Mouse (Mus musculus): ENCODE measurements at regions not wholly inside any gene's neighbourhood (a gene's known extent, or its start where the extent isn't known, plus 50 kb on each side); places are given as distances from the start of the nearest gene placed in this dataset.

DNA sequence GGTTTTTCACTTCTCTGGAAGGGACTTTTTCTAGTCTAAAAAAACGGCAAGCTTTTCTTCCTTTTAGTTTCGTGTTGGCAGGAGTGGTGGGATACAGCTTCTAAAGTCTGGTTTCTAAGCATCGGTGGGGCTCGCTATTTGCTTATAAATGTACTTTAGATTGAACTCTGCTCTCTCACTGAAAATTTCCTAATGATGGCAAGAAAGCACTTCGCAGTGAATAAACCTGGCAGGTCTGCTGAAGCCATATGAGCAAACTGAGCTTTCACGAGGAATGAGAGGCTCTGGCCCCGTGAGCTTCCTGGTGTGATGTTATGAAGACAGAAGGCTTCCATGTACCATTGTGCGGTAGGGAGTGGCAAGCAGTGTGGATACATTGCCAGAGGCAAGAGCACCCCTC lies 380.0 kb upstream of the Smim15 start:
- H3K9me3 ChIP-seq (replicated peaks; ENCODE audit: insufficient read depth, low read length), result no peaks in the 10 kb centered on the region
- no peak overlapping the region for H3K27ac ChIP-seq (ENCODE audit: control insufficient read depth, low read depth, low read length)
- H3K4me1 ChIP-seq (ENCODE audit: control insufficient read depth in 1 of 2, insufficient read depth in 2 of 2, low read length in 2 of 2), result no peaks in the 10 kb centered on the region
- peaks cover 5 to 9% of the 10 kb centered on the region in 2 experiments for H3K27me3 ChIP-seq (ENCODE audit: control insufficient read depth in 1 of 2, insufficient read depth in 2 of 2, low read length in 2 of 2)
- H3K9ac ChIP-seq (ENCODE audit: control insufficient read depth, low read depth, low read length, poor library complexity, severe bottlenecking), result no peak overlapping the region
- no peak for DNase-seq (ENCODE audit: low read depth, low spot score)
- H3K4me3 ChIP-seq (ENCODE audit: control insufficient read depth in 1 of 2, insufficient read depth in 1 of 2, low read depth in 2 of 2, low read length in 2 of 2), result no peak overlapping the region
- no peaks in the 10 kb centered on the region for H3K36me3 ChIP-seq (ENCODE audit: control insufficient read depth in 1 of 2, insufficient read depth in 2 of 2, low read length in 2 of 2)
- H3K79me2 ChIP-seq (ENCODE audit: control insufficient read depth, insufficient read depth, low read length, poor library complexity), result no peaks in the 10 kb centered on the region
- no peak for TF ChIP-seq JUND (IDR thresholded peaks at IDR 0.05; ENCODE audit: low read depth, low read length)
- no peak for TF ChIP-seq MXI1 (IDR thresholded peaks at IDR 0.05; ENCODE audit: low read depth, low read length)
- no peak for TF ChIP-seq ZC3H11A (IDR thresholded peaks at IDR 0.05; ENCODE audit: low read depth, low read length)
- TF ChIP-seq EP300 (IDR thresholded peaks at IDR 0.05; ENCODE audit: low read depth in 1 of 2, low read length in 2 of 2), result no peak
- TF ChIP-seq CHD1 (IDR thresholded peaks at IDR 0.05; ENCODE audit: low read depth, low read length), result no peak
- no peak for TF ChIP-seq ELF1 (IDR thresholded peaks at IDR 0.05; ENCODE audit: low read depth, low read length)
- no peak for TF ChIP-seq POLR2A (IDR thresholded peaks at IDR 0.05; ENCODE audit: control insufficient read depth in 1 of 2, insufficient read depth in 1 of 2, low read depth in 1 of 2, low read length in 2 of 2, poor library complexity in 1 of 2)
- TF ChIP-seq POLR2AphosphoS2 (IDR thresholded peaks at IDR 0.05; ENCODE audit: low read length), result no peak
- no peak for TF ChIP-seq CHD2 (IDR thresholded peaks at IDR 0.05; ENCODE audit: low read length)
- no peak for TF ChIP-seq ZMIZ1 (IDR thresholded peaks at IDR 0.05; ENCODE audit: low read depth, low read length)
- no peak for TF ChIP-seq RCOR1 (IDR thresholded peaks at IDR 0.05; ENCODE audit: low read depth, low read length)
- TF ChIP-seq ZKSCAN1 (IDR thresholded peaks at IDR 0.05; ENCODE audit: low read depth, low read length), result no peak

DNA sequence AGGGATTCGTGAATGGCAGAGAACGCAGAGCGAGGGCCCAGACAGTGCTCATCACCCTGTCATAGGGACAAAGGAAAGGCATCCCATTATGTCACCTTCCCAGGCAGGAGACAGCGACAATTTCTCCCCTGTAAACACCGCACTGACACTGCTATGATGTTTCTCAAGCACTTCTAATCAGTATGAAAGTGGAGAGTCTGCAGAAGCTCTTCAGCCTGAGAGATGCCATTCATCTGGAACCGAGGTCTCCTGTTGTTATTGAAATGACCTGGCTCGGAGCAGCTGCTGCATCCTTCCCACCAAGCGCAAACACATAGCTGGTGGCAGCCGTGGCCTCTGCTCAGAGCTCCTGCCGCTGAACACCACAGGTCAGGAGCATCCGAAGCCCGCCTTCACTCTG lies 380.5 kb upstream of the Smim15 start:
- TF ChIP-seq MAZ (IDR thresholded peaks at IDR 0.05; ENCODE audit: low read depth, low read length) (no peak), POLR2AphosphoS5 (IDR thresholded peaks at IDR 0.05; ENCODE audit: borderline replicate concordance, low read depth, low read length) (no peak), EP300 (IDR thresholded peaks at IDR 0.05; ENCODE audit: low read depth in 1 of 2, low read length in 2 of 2) (no peak), SMC3 (IDR thresholded peaks at IDR 0.05; ENCODE audit: low read depth, low read length) (no peak), USF2 (IDR thresholded peaks at IDR 0.05; ENCODE audit: borderline replicate concordance in 1 of 2, insufficient read depth in 1 of 2, low read depth in 1 of 2, low read length in 2 of 2) (no peak), NELFE (IDR thresholded peaks at IDR 0.05; ENCODE audit: low read depth, low read length) (no peak), TBP (IDR thresholded peaks at IDR 0.05; ENCODE audit: low read depth, low read length) (no peak), UBTF (IDR thresholded peaks at IDR 0.05; ENCODE audit: borderline replicate concordance, insufficient read depth, low read depth, low read length) (no peak), MEF2A (IDR thresholded peaks at IDR 0.05; ENCODE audit: extremely low read depth, insufficient replicate concordance, low read depth, low read length, poor library complexity, severe bottlenecking) (no peak), RAD21 (IDR thresholded peaks at IDR 0.05; ENCODE audit: low read depth, low read length) (no peak), POLR2A (IDR thresholded peaks at IDR 0.05; ENCODE audit: control insufficient read depth in 1 of 2, insufficient read depth in 1 of 2, low read depth in 1 of 2, low read length in 2 of 2, poor library complexity in 1 of 2) (no peak), RCOR1 (IDR thresholded peaks at IDR 0.05; ENCODE audit: low read depth, low read length) (no peak), MXI1 (IDR thresholded peaks at IDR 0.05; ENCODE audit: low read depth, low read length) (no peak), SIN3A (IDR thresholded peaks at IDR 0.05; ENCODE audit: low read length) (no peak), NRF1 (IDR thresholded peaks at IDR 0.05; ENCODE audit: insufficient read depth, low read depth, low read length, poor library complexity, severe bottlenecking) (no peak)
- Histone ChIP-seq H3K79me2 (ENCODE audit: control insufficient read depth, insufficient read depth, low read length, poor library complexity) (no peaks in the 10 kb centered on the region), H3K4me3 (ENCODE audit: control insufficient read depth in 1 of 2, insufficient read depth in 1 of 2, low read depth in 2 of 2, low read length in 2 of 2) (no peak overlapping the region), H3K9ac (ENCODE audit: control insufficient read depth, low read depth, low read length, poor library complexity, severe bottlenecking) (no peak overlapping the region), H3K27ac (ENCODE audit: control insufficient read depth, low read depth, low read length) (no peak overlapping the region), H3K36me3 (ENCODE audit: control insufficient read depth in 1 of 2, insufficient read depth in 2 of 2, low read length in 2 of 2) (no peaks in the 10 kb centered on the region), H3K4me1 (ENCODE audit: control insufficient read depth in 1 of 2, insufficient read depth in 2 of 2, low read length in 2 of 2) (no peaks in the 10 kb centered on the region), H3K27me3 (ENCODE audit: control insufficient read depth in 1 of 2, insufficient read depth in 2 of 2, low read length in 2 of 2) (peaks cover 5 to 9% of the 10 kb centered on the region in 2 experiments), H3K9me3 (replicated peaks; ENCODE audit: insufficient read depth, low read length) (no peaks in the 10 kb centered on the region)
- DNase-seq (ENCODE audit: low read depth, low spot score), result no peak
